Mouse (Mus musculus) MEL (cell line): Measurements from ENCODE around the gene Zzz3. TPM values are rescaled to one million over a fixed set of nuclear protein-coding genes. Genes with fewer than 3 reads are reported as not detected.
A peak's percentile ranks its signal among the peaks of the same experiment; 100 is the strongest.

Experiments
- DNase-seq: peaks from one replicate; pipeline ENCODE4 v3.0.0; 2011; ENCODE audit warnings: low read depth, low spot score
- H3K27ac ChIP-seq: 2 replicates; pipeline ENCODE4 v1.5.1; 2012; ENCODE audit warnings: low read depth, mild to moderate bottlenecking, control low read depth, low read length, moderate library complexity; ENCODE audit not compliant: control insufficient read depth
- H3K27me3 ChIP-seq, 2 experiments: fragments of 150-350 bp in 1 of 2; sonication (generic) in 1 of 2; 2 replicates each; pipeline ENCODE4 v1.6.1; 2012; ENCODE audit warnings: low read length in 2 of 2, mild to moderate bottlenecking in 2 of 2, improper control_type of control experiment in 1 of 2, moderate library complexity in 1 of 2; ENCODE audit not compliant: insufficient read depth in 2 of 2, control insufficient read depth in 1 of 2
- H3K36me3 ChIP-seq, 2 experiments: 2 replicates each; pipeline ENCODE4 v1.6.1; 2012 to 2014; ENCODE audit warnings: low read length in 2 of 2, improper control_type of control experiment in 1 of 2, inconsistent platforms in 1 of 2, mild to moderate bottlenecking in 1 of 2; ENCODE audit not compliant: insufficient read depth in 2 of 2, control insufficient read depth in 1 of 2
- H3K4me1 ChIP-seq, 2 experiments: fragments of 150-350 bp in 1 of 2; sonication (generic) in 1 of 2; 2 replicates each; pipeline ENCODE4 v1.6.1; 2012; ENCODE audit warnings: low read length in 2 of 2, improper control_type of control experiment in 1 of 2, mild to moderate bottlenecking in 1 of 2; ENCODE audit not compliant: insufficient read depth in 2 of 2, control insufficient read depth in 1 of 2
- H3K4me3 ChIP-seq, 2 experiments: fragments of 150-350 bp in 1 of 2; sonication (generic) in 1 of 2; 2 replicates each; pipeline ENCODE4 v1.5.1; 2012; ENCODE audit warnings: low read depth in 2 of 2, low read length in 2 of 2, mild to moderate bottlenecking in 2 of 2, moderate library complexity in 2 of 2, control low read depth in 1 of 2, improper control_type of control experiment in 1 of 2; ENCODE audit not compliant: control insufficient read depth in 1 of 2, insufficient read depth in 1 of 2
- H3K79me2 ChIP-seq: 2 replicates; pipeline ENCODE4 v1.6.1; 2012; ENCODE audit warnings: mild to moderate bottlenecking, low read length, moderate library complexity; ENCODE audit not compliant: control insufficient read depth, poor library complexity, insufficient read depth
- H3K9ac ChIP-seq: 2 replicates; pipeline ENCODE4 v1.6.1; 2012; ENCODE audit warnings: low read depth, mild to moderate bottlenecking, control low read depth, low read length, moderate library complexity; ENCODE audit not compliant: control insufficient read depth, poor library complexity, severe bottlenecking
- H3K9me3 ChIP-seq: fragments of 150-350 bp; sonication (generic); replicated peaks from 2 replicates; pipeline ENCODE4 v1.6.1; 2012; ENCODE audit warnings: mild to moderate bottlenecking, low read length, improper control_type of control experiment, moderate library complexity; ENCODE audit not compliant: insufficient read depth
- BHLHE40 ChIP-seq: IDR thresholded peaks from 2 replicates; pipeline ENCODE4 v1.6.1; 2012; ENCODE audit warnings: low read depth, mild to moderate bottlenecking, inconsistent platforms, low read length, improper control_type of control experiment, borderline replicate concordance
- CHD2 ChIP-seq: IDR thresholded peaks from 2 replicates; pipeline ENCODE4 v1.6.1; 2011; ENCODE audit warnings: low read length, improper control_type of control experiment
- CTCF ChIP-seq, 3 experiments: IDR thresholded peaks in 2 of 3; conservative IDR thresholded peaks in 1 of 3; 2 replicates each; pipeline ENCODE4 v1.5.1; 2011 to 2012; ENCODE audit warnings: low read length in 3 of 3, low read depth in 2 of 3, mild to moderate bottlenecking in 2 of 3, improper control_type of control experiment in 1 of 3, inconsistent platforms in 1 of 3, mixed read lengths in 1 of 3, moderate library complexity in 1 of 3; ENCODE audit not compliant: control insufficient read depth in 1 of 3, insufficient read depth in 1 of 3, poor library complexity in 1 of 3, severe bottlenecking in 1 of 3
- E2F4 ChIP-seq: IDR thresholded peaks from 2 replicates; pipeline ENCODE4 v1.6.1; 2011; ENCODE audit warnings: low read depth, low read length, improper control_type of control experiment, borderline replicate concordance
- ETS1 ChIP-seq: IDR thresholded peaks from 2 replicates; pipeline ENCODE4 v1.6.1; 2012; ENCODE audit warnings: low read depth, mild to moderate bottlenecking, inconsistent platforms, low read length, improper control_type of control experiment, moderate library complexity
- JUND ChIP-seq: IDR thresholded peaks from 2 replicates; pipeline ENCODE4 v1.6.1; 2011; ENCODE audit warnings: low read depth, mild to moderate bottlenecking, improper control_type of control experiment, low read length
- MAZ ChIP-seq: IDR thresholded peaks from 2 replicates; pipeline ENCODE4 v1.6.1; 2012; ENCODE audit warnings: low read depth, mild to moderate bottlenecking, inconsistent platforms, low read length, improper control_type of control experiment
- MYC ChIP-seq: IDR thresholded peaks from 2 replicates; pipeline ENCODE4 v1.6.1; 2011; ENCODE audit warnings: low read depth, mild to moderate bottlenecking, low read length, improper control_type of control experiment, moderate library complexity
- NELFE ChIP-seq: IDR thresholded peaks from 2 replicates; pipeline ENCODE4 v1.6.1; 2011; ENCODE audit warnings: low read depth, low read length, improper control_type of control experiment
- POLR2A ChIP-seq, 2 experiments: IDR thresholded peaks; 2 replicates each; pipeline ENCODE4 v1.6.1; 2011 to 2012; ENCODE audit warnings: low read length in 2 of 2, mild to moderate bottlenecking in 2 of 2, control low read depth in 1 of 2, improper control_type of control experiment in 1 of 2, low read depth in 1 of 2, moderate library complexity in 1 of 2; ENCODE audit not compliant: control insufficient read depth in 1 of 2, insufficient read depth in 1 of 2, poor library complexity in 1 of 2
- POLR2AphosphoS2 ChIP-seq: IDR thresholded peaks from 2 replicates; pipeline ENCODE4 v1.6.1; 2011; ENCODE audit warnings: low read length, improper control_type of control experiment
- TCF12 ChIP-seq: IDR thresholded peaks from 2 replicates; pipeline ENCODE4 v1.6.1; 2014; ENCODE audit warnings: low read depth, mild to moderate bottlenecking, inconsistent platforms, low read length, improper control_type of control experiment, moderate library complexity
- USF2 ChIP-seq, 2 experiments: IDR thresholded peaks; 2 replicates each; pipeline ENCODE4 v1.6.1; 2011 to 2012; ENCODE audit warnings: improper control_type of control experiment in 2 of 2, low read length in 2 of 2, borderline replicate concordance in 1 of 2, inconsistent platforms in 1 of 2, low read depth in 1 of 2, mild to moderate bottlenecking in 1 of 2; ENCODE audit not compliant: insufficient read depth in 1 of 2
- ZC3H11A ChIP-seq: IDR thresholded peaks from 2 replicates; pipeline ENCODE4 v1.6.1; 2012; ENCODE audit warnings: low read depth, mild to moderate bottlenecking, inconsistent platforms, low read length, improper control_type of control experiment
- ZKSCAN1 ChIP-seq: IDR thresholded peaks from 2 replicates; pipeline ENCODE4 v1.6.1; 2012; ENCODE audit warnings: low read depth, mild to moderate bottlenecking, inconsistent platforms, low read length, improper control_type of control experiment, moderate library complexity
- ZMIZ1 ChIP-seq: IDR thresholded peaks from 2 replicates; pipeline ENCODE4 v1.6.1; 2012; ENCODE audit warnings: low read depth, mild to moderate bottlenecking, inconsistent platforms, low read length, improper control_type of control experiment, moderate library complexity
- polyA plus RNA-seq, 2 experiments: library from polyadenylated mRNA; stranded (reverse) in 1 of 2; unstranded in 1 of 2; fragments of >175 nt in 1 of 2; fragments of >200 nt in 1 of 2; gene quantifications; 2 replicates each; pipeline versions ENCODE4 v1.2.1 to v1.2.4; 2012; ENCODE audit warnings: low replicate concordance in 2 of 2, low read depth in 1 of 2; ENCODE audit not compliant: insufficient read length in 2 of 2, insufficient read depth in 1 of 2, missing spikeins in 1 of 2
- total RNA-seq: library from RNA; depleted of rRNA; stranded (reverse); fragments of 300-350 nt; gene quantifications from 2 replicates; pipeline ENCODE4 v1.2.3, GENCODE M21; 2012

Gene Zzz3
- total and polyA plus RNA-seq, 3 experiments: 46.1 to 507 (median 53.7) TPM

GRCm38 (mm10) chr3:152464462-152464861 is 69.2 kb downstream of the Zzz3 start:
- no peaks in the 10 kb centered on the region for H3K27me3 ChIP-seq
- 0 out of 2 replicates have a peak, but pooled peaks have one; percentile 45 for TF ChIP-seq POLR2AphosphoS2
- no peak for TF ChIP-seq TCF12
- TF ChIP-seq, all 39 proteins: peak for 1
- no peaks in the 10 kb centered on the region for H3K4me1 ChIP-seq
- DNase-seq: no peak
- peaks cover 0 to 3% of the 10 kb centered on the region in 2 experiments; a peak in 2 of 4 replicates for H3K36me3 ChIP-seq
- no peaks in the 10 kb centered on the region for H3K79me2 ChIP-seq
- H3K9me3 ChIP-seq: no peaks in the 10 kb centered on the region
- no peak overlapping the region for H3K27ac ChIP-seq
- H3K9ac ChIP-seq: no peak overlapping the region
- H3K4me3 ChIP-seq: no peak overlapping the region

GRCm38 (mm10) chr3:152465338-152465737 is 70.1 kb downstream of the Zzz3 start:
- TF ChIP-seq ZMIZ1 (no peak), CHD2 (no peak), E2F4 (no peak), ZKSCAN1 (no peak), USF2 (IDR thresholded peaks at IDR 0.05; ENCODE audit: borderline replicate concordance in 1 of 2, insufficient read depth in 1 of 2, low read depth in 1 of 2, low read length in 2 of 2) (no peak), CTCF (IDR thresholded peaks at IDR 0.05 in 2 of 3, conservative IDR thresholded peaks at IDR 0.05 in 1 of 3; ENCODE audit: control insufficient read depth in 1 of 3, insufficient read depth in 1 of 3, low read depth in 2 of 3, low read length in 3 of 3, poor library complexity in 1 of 3, severe bottlenecking in 1 of 3) (no peak), ZC3H11A (no peak), POLR2A (IDR thresholded peaks at IDR 0.05; ENCODE audit: control insufficient read depth in 1 of 2, insufficient read depth in 1 of 2, low read depth in 1 of 2, low read length in 2 of 2, poor library complexity in 1 of 2) (no peak), BHLHE40 (no peak), MAZ (no peak)
- TF ChIP-seq, all 39 proteins: peak for 0
- no peaks in the 10 kb centered on the region for H3K79me2 ChIP-seq
- H3K27ac ChIP-seq: no peak overlapping the region
- H3K36me3 ChIP-seq: peaks cover 0 to 2% of the 10 kb centered on the region in 2 experiments; a peak in 1 of 4 replicates
- DNase-seq: no peak
- H3K4me3 ChIP-seq: no peak overlapping the region
- no peaks in the 10 kb centered on the region for H3K27me3 ChIP-seq
- no peaks in the 10 kb centered on the region for H3K4me1 ChIP-seq
- no peak overlapping the region for H3K9ac ChIP-seq
- no peaks in the 10 kb centered on the region for H3K9me3 ChIP-seq

GRCm38 (mm10) chr3:152466849-152467248 is 71.6 kb downstream of the Zzz3 start:
- Histone ChIP-seq H3K4me3 (no peak overlapping the region), H3K9me3 (no peaks in the 10 kb centered on the region), H3K36me3 (no peaks in the 10 kb centered on the region), H3K27me3 (no peaks in the 10 kb centered on the region), H3K4me1 (no peaks in the 10 kb centered on the region), H3K9ac (no peak overlapping the region), H3K79me2 (no peaks in the 10 kb centered on the region), H3K27ac (no peak overlapping the region)
- TF ChIP-seq MAZ (no peak), JUND (no peak), MYC (no peak), ETS1 (no peak), NELFE (no peak)
- DNase-seq: no peak
